Mouse (Mus musculus): ENCODE measurements around the gene Ptprn.

Ptprn gene

GRCm38 (mm10) chr1:75264091-75264880 is at the start of gene Ptprn:
Gene Ptprn (minus strand): TSS chr1:75264502.
- DNase-seq (ENCODE audit: low spot score), result no peak

DNA sequence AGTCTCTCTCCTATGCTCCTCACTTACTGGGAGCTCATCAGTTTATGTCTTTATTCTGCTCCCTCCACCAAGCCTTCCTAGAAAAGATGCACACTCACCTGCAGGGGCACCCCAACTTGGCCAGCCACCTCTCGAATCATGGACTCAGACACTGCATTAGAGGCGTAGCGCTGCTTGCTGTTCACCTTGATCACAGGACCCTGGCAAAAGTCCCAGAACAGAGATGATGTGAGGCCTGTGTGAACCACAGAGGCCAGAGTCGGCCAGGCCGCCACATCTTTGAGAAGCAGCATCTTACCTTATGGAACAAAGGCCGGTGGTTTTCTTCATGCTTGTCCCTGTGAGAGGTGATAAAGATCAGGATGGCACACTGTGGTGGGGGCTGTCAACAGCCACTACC is 47.4 kb upstream of the Ptprn start:
- no peak for DNase-seq (ENCODE audit: low spot score)

DNA sequence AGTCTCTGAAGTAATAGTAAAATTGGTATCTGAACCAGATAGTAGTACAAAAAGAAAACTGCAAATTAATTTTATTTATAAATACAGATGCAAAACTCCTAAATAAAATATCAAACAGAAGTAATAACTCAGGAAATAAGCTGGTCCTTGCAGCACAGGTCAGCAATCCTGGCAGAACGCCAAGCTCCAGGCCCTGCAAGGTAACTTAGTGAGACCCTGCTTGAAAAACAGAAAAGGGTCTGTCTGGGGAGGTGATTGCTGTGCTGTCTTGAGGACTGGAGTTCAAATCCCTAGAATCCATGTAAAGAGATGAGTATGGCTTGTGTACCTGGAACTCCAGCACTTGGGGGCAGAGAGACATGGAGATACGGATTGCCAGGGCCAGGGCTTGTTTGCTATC is 40.4 kb upstream of the Ptprn start:
- DNase-seq (ENCODE audit: low spot score), result no peak

- DNase-seq (ENCODE audit: low spot score), result no peak
Measured at GRCm38 (mm10) chr1:75294294-75294693, 30.0 kb upstream of the Ptprn start.

- no peak for DNase-seq (ENCODE audit: low spot score)
Measured at GRCm38 (mm10) chr1:75293331-75293701, 29.0 kb upstream of the Ptprn start.

- no peak for DNase-seq (ENCODE audit: low spot score)
Measured at GRCm38 (mm10) chr1:75292476-75293330, 28.4 kb upstream of the Ptprn start.

GRCm38 (mm10) chr1:75291321-75291720 is 27.0 kb upstream of the Ptprn start:
- DNase-seq (ENCODE audit: low spot score), result no peak

DNA sequence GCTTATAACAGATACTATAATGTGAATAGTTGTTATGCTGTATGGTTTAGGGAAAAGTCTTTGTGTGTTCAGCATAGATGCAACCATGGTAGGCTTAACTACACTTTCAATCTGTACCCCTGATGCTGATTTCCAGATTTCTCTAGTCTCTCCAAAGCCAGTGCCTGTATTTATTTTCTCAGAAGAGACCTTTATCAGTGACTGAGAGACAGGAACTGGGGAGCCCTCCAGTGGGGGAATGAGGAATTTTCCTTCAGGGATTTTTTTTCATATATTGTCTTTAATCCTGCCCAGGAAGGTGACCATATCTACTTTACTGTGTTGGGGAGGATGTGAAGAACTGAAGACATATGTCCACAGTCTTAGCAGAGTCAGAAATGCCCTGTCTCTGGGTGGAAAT is 26.3 kb upstream of the Ptprn start:
- no peak for DNase-seq (ENCODE audit: low spot score)

DNA sequence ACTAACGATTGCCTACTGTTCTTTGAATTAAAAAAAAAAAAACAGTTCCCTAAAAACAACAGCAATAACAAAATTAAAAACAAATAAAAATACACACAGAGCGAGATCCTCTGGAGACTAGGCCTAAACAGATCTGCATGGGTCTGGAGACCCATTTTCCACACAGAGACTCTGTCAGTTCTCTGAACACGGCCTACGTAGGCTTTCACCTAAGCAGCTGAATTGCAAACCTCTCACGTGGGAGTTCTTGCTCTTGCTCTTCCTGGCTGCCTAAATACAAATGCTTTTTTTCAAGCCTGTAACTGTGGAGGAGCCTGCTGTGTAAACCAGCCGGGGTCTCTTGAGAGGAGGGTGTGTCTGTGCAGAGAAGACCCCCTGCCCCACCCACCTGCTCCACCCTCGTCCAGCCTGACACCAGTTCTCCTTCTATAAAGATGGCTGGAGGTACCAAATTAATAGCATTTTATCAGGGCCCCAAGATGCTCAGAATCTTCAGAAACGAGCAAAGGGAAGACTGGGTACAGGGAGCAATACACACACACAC is 25.7 kb upstream of the Ptprn start:
- no peak for DNase-seq (ENCODE audit: low spot score)

- DNase-seq (ENCODE audit: low spot score), result no peak
Measured at GRCm38 (mm10) chr1:75289376-75289775, 25.1 kb upstream of the Ptprn start.

GRCm38 (mm10) chr1:75284911-75285310 is 20.6 kb upstream of the Ptprn start:
- DNase-seq (ENCODE audit: low spot score), result no peak

GRCm38 (mm10) chr1:75283017-75283416 is 18.7 kb upstream of the Ptprn start:
- no peak for DNase-seq (ENCODE audit: low spot score)

- no peak for DNase-seq (ENCODE audit: low spot score)
Measured at GRCm38 (mm10) chr1:75278228-75278627, 13.9 kb upstream of the Ptprn start, which contains the start of gene Resp18. Gene Resp18 (minus strand): TSS chr1:75278415.

- DNase-seq (ENCODE audit: low spot score), result no peak
Measured at GRCm38 (mm10) chr1:75277195-75278188, 13.2 kb upstream of the Ptprn start.

DNA sequence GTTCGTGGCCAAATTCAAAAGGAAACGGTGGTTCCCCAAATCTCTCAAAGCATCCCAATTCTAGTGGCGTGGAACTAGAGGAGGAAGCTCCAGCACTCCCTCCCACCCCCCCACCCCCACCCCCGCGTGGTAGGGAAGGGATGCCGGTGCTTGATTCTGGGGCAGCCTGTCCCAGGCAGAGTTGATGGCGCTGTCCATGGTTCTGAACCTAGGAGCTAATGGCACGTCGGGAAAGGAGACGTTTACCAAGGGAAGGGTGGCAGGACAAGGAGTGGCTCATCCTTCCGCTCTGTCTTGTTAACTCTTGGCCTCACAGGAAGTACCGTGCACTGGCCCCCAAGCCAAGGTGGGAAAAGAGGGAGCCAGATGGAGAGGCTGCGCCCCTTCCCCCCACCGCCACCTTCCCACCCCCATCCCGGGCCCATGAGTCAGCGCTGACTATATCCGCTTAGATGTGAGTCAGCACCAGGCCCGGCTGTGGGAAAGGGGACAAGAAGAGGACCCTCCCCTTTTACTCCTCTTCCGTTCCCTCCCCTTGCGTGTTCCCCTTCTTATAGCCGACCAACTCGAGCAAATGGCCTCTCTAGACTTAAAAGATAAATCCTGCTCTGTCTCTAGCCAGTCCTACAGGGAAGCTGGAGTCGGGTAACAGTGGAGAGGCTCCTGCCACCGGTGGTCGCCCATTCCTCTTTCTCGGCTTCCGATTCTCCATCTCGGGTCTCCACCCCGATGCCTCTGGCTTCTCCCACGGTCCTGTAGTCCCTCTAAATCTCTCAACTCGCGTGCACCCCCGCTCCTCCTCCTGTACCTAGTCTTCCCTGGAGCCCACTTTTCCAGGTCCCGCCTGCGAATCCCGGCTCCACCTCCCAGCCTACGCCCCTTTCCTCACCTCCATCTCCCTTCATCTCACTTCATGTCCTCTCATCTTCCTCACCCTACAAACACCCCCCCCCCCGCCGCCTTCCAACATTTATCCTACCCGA is 1.0 kb downstream of the Ptprn start:
- no peak for DNase-seq (ENCODE audit: low spot score)

- DNase-seq (ENCODE audit: low spot score), result no peak
Measured at GRCm38 (mm10) chr1:75261278-75261677, 3.0 kb downstream of the Ptprn start.

- no peak for DNase-seq (ENCODE audit: low spot score)
Measured at GRCm38 (mm10) chr1:75255516-75256046, 8.7 kb downstream of the Ptprn start.

DNA sequence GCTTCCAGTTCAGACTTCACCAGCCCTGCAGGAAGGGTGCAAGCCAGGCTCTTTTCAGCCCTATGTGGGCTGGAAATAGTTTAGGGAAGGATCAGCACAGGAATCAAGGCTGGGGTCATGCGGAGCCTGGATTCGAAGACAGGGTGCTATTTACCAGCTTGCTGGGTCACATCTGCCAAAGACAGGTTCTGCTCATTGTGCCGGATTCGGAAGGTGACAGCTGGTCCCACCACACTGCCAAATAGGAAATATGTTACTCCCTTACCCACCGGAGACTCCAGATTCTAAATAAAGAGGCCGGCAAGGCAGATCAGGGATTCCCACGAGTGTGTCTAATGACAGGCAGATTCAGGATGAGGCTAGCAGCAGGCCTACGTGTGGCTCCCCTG is 9.7 kb downstream of the Ptprn start:
- no peak for DNase-seq (ENCODE audit: low spot score)

DNA sequence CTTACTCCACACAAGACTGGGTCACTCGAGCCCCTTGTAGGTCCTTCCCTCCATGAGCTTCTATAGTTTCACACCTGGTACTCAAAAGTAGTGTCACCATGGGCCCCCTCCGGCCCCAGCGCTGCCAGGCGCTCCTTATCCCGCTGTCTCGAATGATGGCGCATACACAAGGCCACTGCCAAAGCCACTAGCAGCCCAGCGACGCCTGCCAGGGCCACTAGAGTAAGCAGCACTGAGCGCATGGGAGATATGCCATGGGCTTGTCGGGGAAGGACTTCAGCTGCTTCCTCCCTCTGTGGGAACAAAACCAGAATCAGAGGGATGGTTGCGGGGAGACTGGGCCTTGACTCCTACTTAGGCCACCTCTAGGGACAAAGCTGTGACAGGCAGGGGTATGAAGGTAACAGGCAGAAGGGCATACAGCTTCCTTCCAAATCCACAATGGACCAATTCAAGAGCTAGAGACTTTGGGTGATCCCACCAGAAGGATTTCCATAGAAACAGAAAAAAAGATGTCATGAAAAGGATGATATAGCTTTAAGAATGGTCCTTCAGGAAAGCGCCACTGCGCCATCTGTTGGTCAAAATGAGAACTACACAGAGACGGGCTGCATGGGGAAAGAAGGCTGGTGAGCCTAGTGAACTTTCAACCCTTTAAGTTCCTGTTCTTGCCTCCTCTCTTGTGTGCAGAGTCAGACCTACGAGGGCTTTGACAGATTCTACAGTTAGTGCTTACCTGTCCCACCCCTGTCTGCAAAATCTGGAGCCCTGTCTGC is 10.3 kb downstream of the Ptprn start:
- DNase-seq (ENCODE audit: low spot score), result peak; percentile 61
